Mouse (Mus musculus) neural tube, embryonic 14.5 days (tissue): Measurements from ENCODE around the gene Gimd1. TPM values are rescaled to one million over a fixed set of nuclear protein-coding genes. Genes with fewer than 3 reads are reported as not detected.

Experiments used
- ATAC-seq: fragments of 200-750 bp; cut with Nextera tagmentation; 2 replicates; pipeline ENCODE4 v1.8.0; 2017; ENCODE audit warnings: low read depth, mild to moderate bottlenecking, moderate TSS enrichment, moderate library complexity
- H3K27ac ChIP-seq: fragments of 300-500 bp; sonication (generic); 2 replicates; pipeline ENCODE4 v1.5.1; 2014; ENCODE audit warnings: low read depth, mild to moderate bottlenecking, control low read depth, low read length, moderate library complexity, mixed read lengths
- H3K27me3 ChIP-seq: fragments of 300-500 bp; sonication (generic); 2 replicates; pipeline ENCODE4 v1.6.1; 2014; ENCODE audit warnings: low read length; ENCODE audit not compliant: control insufficient read depth, insufficient read depth
- H3K36me3 ChIP-seq: fragments of 300-500 bp; sonication (generic); 2 replicates; pipeline ENCODE4 v1.6.1; 2014; ENCODE audit warnings: low read length, mixed read lengths; ENCODE audit not compliant: control insufficient read depth, insufficient read depth
- H3K4me1 ChIP-seq: fragments of 300-500 bp; sonication (generic); 2 replicates; pipeline ENCODE4 v1.6.1; 2014; ENCODE audit warnings: low read length; ENCODE audit not compliant: control insufficient read depth, insufficient read depth
- H3K4me2 ChIP-seq: fragments of 300-500 bp; sonication (generic); 2 replicates; pipeline ENCODE4 v1.6.1; 2014; ENCODE audit warnings: mild to moderate bottlenecking, low read depth, low read length, control low read depth
- H3K4me3 ChIP-seq: fragments of 300-500 bp; sonication (generic); 2 replicates; pipeline ENCODE4 v1.5.1; 2014; ENCODE audit warnings: low read depth, low read length, control low read depth, mixed read lengths
- H3K9ac ChIP-seq: fragments of 300-500 bp; sonication (generic); replicated peaks from 2 replicates; pipeline ENCODE4 v1.6.1; 2014; ENCODE audit warnings: low read depth, mild to moderate bottlenecking, control low read depth, low read length, mixed read lengths
- H3K9me3 ChIP-seq: fragments of 300-500 bp; sonication (generic); 2 replicates; pipeline ENCODE4 v1.6.1; 2016; ENCODE audit warnings: low read length; ENCODE audit not compliant: control insufficient read depth
- WGBS: fragments of 180-500 bp; shearing (Covaris S2); extraction: QIAGEN DNeasy Blood & Tissue Kit; methylation state at CpG from one replicate; pipeline ENCODE4 v1.1.7; 2014; 5-methylcytosine and 5-hydroxymethylcytosine counted together
- polyA plus RNA-seq: library from polyadenylated mRNA; unstranded; fragments of >200 nt; fragmentation: Nextera tagmentation; extraction: Ambion mirVana; gene quantifications from 2 replicates; pipeline ENCODE4 v1.2.1, GENCODE M21; 2014

The Gimd1 gene
- polyA plus RNA-seq, 1 experiment from 2014 or later = not detected

DNA sequence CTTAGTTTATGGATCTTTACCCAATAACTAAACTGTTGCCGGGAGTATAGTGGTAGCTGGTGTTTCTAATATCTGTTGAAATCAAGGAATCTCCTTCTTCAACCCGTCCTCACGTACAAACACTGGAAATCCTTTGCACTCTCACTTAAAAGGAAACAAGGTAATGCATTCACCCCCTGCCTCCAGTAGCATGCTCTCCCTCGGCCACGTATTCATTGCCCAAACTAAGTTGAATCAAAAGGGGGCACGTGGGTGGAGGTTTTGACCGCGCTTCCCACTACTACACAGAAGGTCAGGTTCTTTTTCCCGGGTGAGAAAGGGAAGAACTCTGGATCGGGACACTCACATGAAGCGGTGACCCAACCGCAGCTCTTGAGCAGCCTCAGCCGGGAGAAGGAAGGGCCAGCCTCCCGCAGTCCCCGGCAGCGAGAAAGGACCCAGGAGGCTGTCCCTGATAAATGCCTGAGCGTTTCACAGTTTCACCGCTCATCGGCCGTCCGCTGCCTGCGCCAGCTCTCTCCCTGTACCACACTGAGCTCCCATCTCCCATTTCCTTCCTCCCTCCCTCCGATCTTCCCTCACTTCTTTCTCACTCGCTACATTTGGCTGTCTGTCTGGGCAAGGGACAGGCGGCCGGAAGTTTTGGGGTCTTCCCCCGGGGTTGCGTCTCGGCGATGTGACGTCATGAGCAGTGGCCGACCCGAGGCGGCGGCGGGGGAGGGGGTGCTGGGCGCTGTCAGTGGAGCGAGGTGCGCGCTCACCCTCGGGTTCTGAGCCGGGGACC lies 54.0 kb downstream of the Gimd1 start, which contains the start of gene Tbck:
Gene Tbck (plus strand): TSS at position 698 of the 784 bp plus-strand sequence.
- Histone ChIP-seq H3K9me3 (no peaks in the 10 kb centered on the region), H3K27ac (peak within 1 kb of the TSS; percentile 88), H3K4me2 (peak within 1 kb of the TSS; percentile 47), H3K4me3 (peak within 1 kb of the TSS; percentile 74), H3K9ac (peak within 1 kb of the TSS; percentile 83), H3K36me3 (no peaks in the 10 kb centered on the region; the same call in 1 of the 2 replicates), H3K27me3 (no peaks in the 10 kb centered on the region), H3K4me1 (peaks cover 11% of the 10 kb centered on the region)
- WGBS = under 1% methylated on average over 41 of the region's 42 CpGs
- peak; percentile 98 for ATAC-seq

DNA sequence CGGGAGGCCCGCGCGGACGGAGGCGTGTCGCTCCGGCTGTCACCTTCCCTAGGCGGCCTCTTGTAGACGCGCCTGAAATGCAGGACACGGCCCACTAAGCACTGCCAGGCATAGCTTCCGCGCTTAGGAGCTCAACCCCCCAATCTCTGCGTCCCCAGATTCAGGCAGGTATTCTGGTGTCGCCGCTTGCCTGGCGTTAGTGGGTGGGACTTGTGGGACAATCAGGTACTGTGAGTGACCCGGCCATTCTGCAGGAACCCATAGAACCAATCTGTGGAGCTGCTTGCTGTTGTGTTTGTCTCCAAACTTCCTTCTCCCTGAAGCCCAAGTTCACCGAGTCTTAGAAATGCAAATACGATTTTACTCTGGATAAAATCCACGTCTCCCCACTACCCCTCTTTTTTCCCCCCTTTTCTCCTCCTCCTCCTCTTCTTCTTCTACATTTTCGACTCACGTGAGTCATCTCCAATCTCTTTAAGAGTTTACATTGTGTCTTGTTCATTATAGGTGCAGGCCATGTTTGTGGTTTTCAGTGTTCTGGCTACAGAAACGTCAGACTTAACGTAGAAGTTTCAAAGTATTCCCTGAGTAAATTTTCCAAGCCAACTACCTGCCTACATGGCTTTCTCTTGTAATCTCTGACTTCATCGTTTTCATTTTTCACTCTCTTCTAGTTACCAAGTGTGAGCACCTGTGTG lies 54.8 kb downstream of the Gimd1 start, which contains the start of gene Aimp1:
Gene Aimp1 (minus strand): TSS at position 140 of the 698 bp plus-strand sequence.
- peak within 1 kb of the TSS; percentile 74 for H3K4me3 ChIP-seq
- H3K4me2 ChIP-seq = peak within 1 kb of the TSS; percentile 47
- no peaks in the 10 kb centered on the region for H3K27me3 ChIP-seq
- H3K36me3 ChIP-seq = no peaks in the 10 kb centered on the region; the same call in 1 of the 2 replicates
- H3K9ac ChIP-seq = peak within 1 kb of the TSS; percentile 83
- ATAC-seq = no peak
- H3K4me1 ChIP-seq = peaks cover 11% of the 10 kb centered on the region
- H3K27ac ChIP-seq = peak within 1 kb of the TSS; percentile 88
- WGBS = 2% methylated on average over 27 of the region's 27 CpGs
- no peaks in the 10 kb centered on the region for H3K9me3 ChIP-seq

Other genes starting within 250 kb of the Gimd1 start
- 35.0 and 36.3 TPM in 2 replicates for gene Tbck, start 54.3 kb downstream of the Gimd1 start, polyA plus RNA-seq
- gene Aimp1, start 54.5 kb downstream of the Gimd1 start, polyA plus RNA-seq = 66.3 and 70.9 TPM in 2 replicates